In the genomic region with DNA sequence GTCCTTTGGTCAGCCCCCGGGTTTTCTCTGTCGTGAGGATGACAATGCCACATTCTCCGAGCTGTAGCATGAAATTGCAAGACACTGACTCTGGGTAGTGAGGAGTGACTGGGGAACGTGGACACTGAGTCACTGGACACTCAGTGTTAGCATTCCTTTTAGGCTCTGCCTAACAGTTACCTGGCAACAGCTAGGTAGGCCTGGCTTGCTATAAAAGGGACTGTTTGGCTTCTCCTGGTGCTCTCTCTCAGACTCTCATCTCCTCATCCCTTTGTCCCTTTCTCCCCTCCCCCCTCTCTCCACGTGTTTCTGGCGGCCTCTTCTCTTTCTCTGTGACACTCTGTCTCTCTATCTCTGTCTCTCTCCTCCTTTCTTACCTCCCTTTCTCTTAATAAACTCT, we compare ENCODE assay signal across 9 mouse cellular contexts. TPM values are rescaled to one million over a fixed set of nuclear protein-coding genes. Genes with fewer than 3 reads are reported as not detected.
DNase-seq lines count a peak whose midpoint lies in the region; ATAC-seq and TF ChIP-seq lines count a peak whose summit lies in the region.
"Had no signal": no experiment of that assay in that cellular context is flagged by ENCODE, and none has a peak within 500 bp of the region (broad histone marks: within the 10 kb centered on the region; RNA-seq: fewer than 3 reads in every experiment).

No protein-coding gene starts in this region.

- peak overlapping the region; percentile 58 for H3K9ac ChIP-seq in lung, embryonic 14.5 days
- peak overlapping the region; percentile 63 for H3K9ac ChIP-seq in forebrain, embryonic 12.5 days
- H3K9ac ChIP-seq in limb, embryonic 11.5 days (ENCODE audit: low read length) = peak overlapping the region; percentile 54

- ATAC-seq in lung, embryonic 14.5 days (ENCODE audit: insufficient read depth) = no peak
- ATAC-seq in forebrain, embryonic 12.5 days (ENCODE audit: low FRiP score) = peak; percentile 55
- no peak for ATAC-seq in limb, embryonic 11.5 days (ENCODE audit: insufficient number of reproducible peaks, low FRiP score, low TSS enrichment, low read depth)

- 11% methylated on average over 6 of the region's 6 CpGs for WGBS in lung, embryonic 14.5 days
- 31% methylated on average over 6 of the region's 6 CpGs for WGBS in lung, adult 2 months
- WGBS in forebrain, embryonic 12.5 days = 6% methylated on average over 6 of the region's 6 CpGs
- 10% methylated on average over 6 of the region's 6 CpGs for WGBS in limb, embryonic 11.5 days
- WGBS in small intestine, adult 2 months = 42% methylated on average over 6 of the region's 6 CpGs

- no peaks in the 10 kb centered on the region for H3K27me3 ChIP-seq in lung, embryonic 14.5 days (ENCODE audit: insufficient read depth, low read length)
- H3K27me3 ChIP-seq in forebrain, embryonic 12.5 days = peaks cover 45% of the 10 kb centered on the region
- peaks cover 10% of the 10 kb centered on the region for H3K27me3 ChIP-seq in limb, embryonic 11.5 days (ENCODE audit: control insufficient read depth, insufficient read depth, low read length)
- H3K27me3 ChIP-seq in small intestine, adult 2 months (ENCODE audit: control insufficient read depth, insufficient read depth, low read length) = no peaks in the 10 kb centered on the region

- no peak for TF ChIP-seq POLR2A in lung, adult 2 months (IDR thresholded peaks at IDR 0.05; ENCODE audit: borderline replicate concordance, extremely low read depth, low read depth, low read length)
- TF ChIP-seq POLR2A in small intestine, adult 2 months (IDR thresholded peaks at IDR 0.05; ENCODE audit: low read depth, low read length) = no peak

- H3K4me2 ChIP-seq in lung, embryonic 14.5 days = peak overlapping the region; percentile 72
- H3K4me2 ChIP-seq in forebrain, embryonic 12.5 days = peak overlapping the region; percentile 75
- H3K4me2 ChIP-seq in limb, embryonic 11.5 days (ENCODE audit: low read depth, severe bottlenecking) = peak overlapping the region; percentile 77; the same call in 1 of the 2 replicates

- peak overlapping the region; percentile 37 for H3K4me3 ChIP-seq in lung, embryonic 14.5 days (ENCODE audit: low read depth, low read length)
- H3K4me3 ChIP-seq in lung, adult 2 months (replicated peaks; ENCODE audit: extremely low read depth, low read depth, low read length) = no peak overlapping the region
- peak overlapping the region; percentile 41 for H3K4me3 ChIP-seq in forebrain, embryonic 12.5 days (replicated peaks)
- peak overlapping the region; percentile 24; the same call in 1 of the 2 replicates for H3K4me3 ChIP-seq in limb, embryonic 11.5 days (ENCODE audit: low read depth, low read length)
- peak overlapping the region; percentile 36; the same call in 1 of the 2 replicates for H3K4me3 ChIP-seq in small intestine, adult 2 months (ENCODE audit: low read depth, low read length)

- no peak for TF ChIP-seq CTCF in lung, embryonic 14.5 days (IDR thresholded peaks at IDR 0.05; ENCODE audit: low read depth)
- no peak for TF ChIP-seq CTCF in lung, adult 2 months (IDR thresholded peaks at IDR 0.05; ENCODE audit: insufficient read depth, low read length)
- TF ChIP-seq CTCF in small intestine, adult 2 months (IDR thresholded peaks at IDR 0.05; ENCODE audit: extremely low read depth, insufficient read length, insufficient replicate concordance, low read depth, low read length) = no peak

- H3K9me3 ChIP-seq in lung, embryonic 14.5 days (ENCODE audit: low read depth, low read length) = no peaks in the 10 kb centered on the region
- H3K9me3 ChIP-seq in forebrain, embryonic 12.5 days = no peaks in the 10 kb centered on the region
- H3K9me3 ChIP-seq in limb, embryonic 11.5 days (ENCODE audit: control insufficient read depth, low read length) = no peaks in the 10 kb centered on the region

- H3K4me1 ChIP-seq in lung, embryonic 14.5 days (ENCODE audit: insufficient read depth) = peaks cover 17% of the 10 kb centered on the region; the same call in 1 of the 2 replicates
- H3K4me1 ChIP-seq in lung, adult 2 months (ENCODE audit: control insufficient read depth, insufficient read depth, low read length) = peaks cover 5% of the 10 kb centered on the region; the same call in 1 of the 2 replicates
- H3K4me1 ChIP-seq in forebrain, embryonic 12.5 days = peaks cover 28% of the 10 kb centered on the region
- H3K4me1 ChIP-seq in limb, embryonic 11.5 days (ENCODE audit: control insufficient read depth, insufficient read depth, low read length) = peaks cover 12% of the 10 kb centered on the region
- H3K4me1 ChIP-seq in small intestine, adult 2 months (ENCODE audit: control insufficient read depth, insufficient read depth, insufficient read length, low read length) = peaks cover 23% of the 10 kb centered on the region

- no peaks in the 10 kb centered on the region for H3K36me3 ChIP-seq in lung, embryonic 14.5 days (ENCODE audit: insufficient read depth)
- no peaks in the 10 kb centered on the region for H3K36me3 ChIP-seq in forebrain, embryonic 12.5 days (replicated peaks)
- no peaks in the 10 kb centered on the region for H3K36me3 ChIP-seq in limb, embryonic 11.5 days (ENCODE audit: control insufficient read depth, insufficient read depth, low read length)
- no peaks in the 10 kb centered on the region for H3K36me3 ChIP-seq in small intestine, adult 2 months (ENCODE audit: control insufficient read depth, insufficient read depth, low read length)

- DNase-seq in lung, embryonic 14.5 days = no peak
- no peak for DNase-seq in lung, adult 2 months
- DNase-seq in limb, embryonic 11.5 days (ENCODE audit: low spot score) = no peak
- no peak for DNase-seq in gastrocnemius, postnatal 4 days (ENCODE audit: low spot score in 2 of 2)
- DNase-seq in spleen, postnatal 10 days (ENCODE audit: low spot score in 2 of 2) = no peak
- DNase-seq in gastrocnemius, adult 8-10 months (ENCODE audit: low spot score in 2 of 2) = no peak
- DNase-seq: thymus, postnatal 25 days had no signal

- H3K27ac ChIP-seq in lung, embryonic 14.5 days (ENCODE audit: low read depth) = no peak overlapping the region
- peak overlapping the region; percentile 46; the same call in 1 of the 2 replicates for H3K27ac ChIP-seq in forebrain, embryonic 12.5 days
- H3K27ac ChIP-seq in limb, embryonic 11.5 days (replicated peaks; ENCODE audit: low read depth, low read length) = no peak overlapping the region
- no peak overlapping the region for H3K27ac ChIP-seq in small intestine, adult 2 months (ENCODE audit: insufficient read depth, low read depth, low read length)

RNA-seq across cellular contexts. Expression of gene Myl7, which starts 3.8 kb away (rescaled TPM):
- polyA plus RNA-seq in lung, embryonic 14.5 days (2014; fragmentation: Nextera tagmentation; extraction: Ambion mirVana) = 21.4 and 344 TPM in 2 replicates
- 185 and 203 TPM in 2 replicates for polyA plus RNA-seq in lung, adult 2 months (2012; rRNA removed)
- polyA plus RNA-seq in forebrain, embryonic 12.5 days (2016; fragmentation: Nextera tagmentation; extraction: Ambion mirVana) = 0.99 and 2.0 TPM in 2 replicates
- polyA plus RNA-seq in limb, embryonic 11.5 days (2014; fragmentation: Nextera tagmentation; extraction: Ambion mirVana) = 2.2 and 3.6 TPM in 2 replicates
- polyA plus RNA-seq in small intestine, adult 2 months (2012; rRNA removed) = 4.3 and 9.7 TPM in 2 replicates
- total RNA-seq in gastrocnemius, postnatal 4 days (2021) = not detected
- total RNA-seq in gastrocnemius, adult 8-10 months (2022) = not detected

RNA-seq across cellular contexts. Expression of gene Pold2, which starts 24.3 kb away (rescaled TPM):
- 148 and 156 TPM in 2 replicates for polyA plus RNA-seq in lung, embryonic 14.5 days (2014; fragmentation: Nextera tagmentation; extraction: Ambion mirVana)
- 80.3 and 102 TPM in 2 replicates for polyA plus RNA-seq in lung, adult 2 months (2012; rRNA removed)
- polyA plus RNA-seq in forebrain, embryonic 12.5 days (2016; fragmentation: Nextera tagmentation; extraction: Ambion mirVana) = 104 and 108 TPM in 2 replicates
- polyA plus RNA-seq in limb, embryonic 11.5 days (2014; fragmentation: Nextera tagmentation; extraction: Ambion mirVana) = 103 and 111 TPM in 2 replicates
- 132 and 133 TPM in 2 replicates for polyA plus RNA-seq in small intestine, adult 2 months (2012; rRNA removed)
- 10 to 100 TPM; 54.1 to 61.3 TPM for total RNA-seq in gastrocnemius, postnatal 4 days (2021)
- 10 to 100 TPM; 44.6 to 47.3 (median 47.0) TPM for total RNA-seq in gastrocnemius, adult 8-10 months (2022)

RNA-seq across cellular contexts. Expression of gene Aebp1, which starts 40.6 kb away (rescaled TPM):
- 30.8 and 32.5 TPM in 2 replicates for polyA plus RNA-seq in lung, embryonic 14.5 days (2014; fragmentation: Nextera tagmentation; extraction: Ambion mirVana)
- polyA plus RNA-seq in lung, adult 2 months (2012; rRNA removed) = 79.4 and 84.8 TPM in 2 replicates
- polyA plus RNA-seq in forebrain, embryonic 12.5 days (2016; fragmentation: Nextera tagmentation; extraction: Ambion mirVana) = 14.6 and 20.5 TPM in 2 replicates
- polyA plus RNA-seq in limb, embryonic 11.5 days (2014; fragmentation: Nextera tagmentation; extraction: Ambion mirVana) = 5.3 and 7.2 TPM in 2 replicates
- 12.4 and 14.2 TPM in 2 replicates for polyA plus RNA-seq in small intestine, adult 2 months (2012; rRNA removed)
- total RNA-seq in gastrocnemius, postnatal 4 days (2021) = 10 to 100 TPM; 60.9 to 68.2 TPM
- total RNA-seq in gastrocnemius, adult 8-10 months (2022) = 10 to 100 TPM; 50.7 to 96.4 (median 75.2) TPM

RNA-seq across cellular contexts. Expression of gene Gck, which starts 47.5 kb away (rescaled TPM):
- 0.84 and 1.9 TPM in 2 replicates for polyA plus RNA-seq in lung, embryonic 14.5 days (2014; fragmentation: Nextera tagmentation; extraction: Ambion mirVana)
- 0.98 and 1.3 TPM in 2 replicates for polyA plus RNA-seq in lung, adult 2 months (2012; rRNA removed)
- 2.9 and 3.5 TPM in 2 replicates for polyA plus RNA-seq in forebrain, embryonic 12.5 days (2016; fragmentation: Nextera tagmentation; extraction: Ambion mirVana)
- 0.41 and 1.6 TPM in 2 replicates for polyA plus RNA-seq in limb, embryonic 11.5 days (2014; fragmentation: Nextera tagmentation; extraction: Ambion mirVana)
- polyA plus RNA-seq in small intestine, adult 2 months (2012; rRNA removed) = 0.33 and 1.2 TPM in 2 replicates
- not detected for total RNA-seq in gastrocnemius, postnatal 4 days (2021)
- total RNA-seq in gastrocnemius, adult 8-10 months (2022) = 1 to 10 TPM; 1.5 to 5.7 (median 3.0) TPM

RNA-seq across cellular contexts. Expression of gene Ykt6, which starts 53.1 kb away (rescaled TPM):
- polyA plus RNA-seq in lung, embryonic 14.5 days (2014; fragmentation: Nextera tagmentation; extraction: Ambion mirVana) = 25.0 and 26.1 TPM in 2 replicates
- 42.8 and 70.1 TPM in 2 replicates for polyA plus RNA-seq in lung, adult 2 months (2012; rRNA removed)
- 58.4 and 59.8 TPM in 2 replicates for polyA plus RNA-seq in forebrain, embryonic 12.5 days (2016; fragmentation: Nextera tagmentation; extraction: Ambion mirVana)
- 29.0 and 30.3 TPM in 2 replicates for polyA plus RNA-seq in limb, embryonic 11.5 days (2014; fragmentation: Nextera tagmentation; extraction: Ambion mirVana)
- polyA plus RNA-seq in small intestine, adult 2 months (2012; rRNA removed) = 56.2 and 84.5 TPM in 2 replicates
- 10 to 100 TPM; 61.5 to 66.0 TPM for total RNA-seq in gastrocnemius, postnatal 4 days (2021)
- total RNA-seq in gastrocnemius, adult 8-10 months (2022) = 10 to 100 TPM; 40.4 to 47.2 (median 42.3) TPM
